Mouse (Mus musculus): Measurements from ENCODE around the gene Tln1. TPM values are rescaled to one million over a fixed set of nuclear protein-coding genes. Genes with fewer than 3 reads are reported as not detected.

The Tln1 gene
- polyA plus RNA-seq, 1 experiment = 225 TPM

- Histone ChIP-seq H3K36me3 (ENCODE audit: control insufficient read depth, insufficient read depth) (peaks cover 4% of the 10 kb centered on the region), H3ac (ENCODE audit: control insufficient read depth, insufficient read length) (no peak overlapping the region)
- TF ChIP-seq CEBPB (IDR thresholded peaks at IDR 0.05; ENCODE audit: insufficient read depth, poor library complexity, severe bottlenecking) (no peak), POLR2AphosphoS2 (IDR thresholded peaks at IDR 0.05; ENCODE audit: insufficient read length, low read depth) (no peak), MYOG (IDR thresholded peaks at IDR 0.05; ENCODE audit: control insufficient read depth in 1 of 3, insufficient read depth in 1 of 3, insufficient read length in 2 of 3, low read depth in 2 of 3) (no peak), USF1 (IDR thresholded peaks at IDR 0.05; ENCODE audit: low read depth) (no peak)
These were observed 63.5 kb downstream of the Tln1 start for GRCm38 (mm10) chr4:43498983-43499382.

GRCm38 (mm10) chr4:43497946-43498345, 64.5 kb downstream of the Tln1 start:
- TF ChIP-seq POLR2A (IDR thresholded peaks at IDR 0.05; ENCODE audit: insufficient read length, low read depth) (no peak), TCF3 (IDR thresholded peaks at IDR 0.05; ENCODE audit: insufficient read length, low read depth) (no peak)
- Histone ChIP-seq H3K4me3 (peak overlapping the region; percentile 39), H3K4me2 (ENCODE audit: low read depth) (peak overlapping the region; percentile 90)

More at GRCm38 (mm10) chr4:43498983-43499382, 63.5 kb downstream of the Tln1 start:
- Histone ChIP-seq H3K4me3 (peak overlapping the region; percentile 39), H3K4me2 (ENCODE audit: low read depth) (peak overlapping the region; percentile 90), H3K79me2 (ENCODE audit: control insufficient read depth, insufficient read depth) (no peaks in the 10 kb centered on the region), H3K27me3 (ENCODE audit: control insufficient read depth, insufficient read depth, insufficient read length) (no peaks in the 10 kb centered on the region)

GRCm38 (mm10) chr4:43497405-43497804, 65.1 kb downstream of the Tln1 start:
- no peak overlapping the region for H3K4me3 ChIP-seq

More at GRCm38 (mm10) chr4:43497946-43498345, 64.5 kb downstream of the Tln1 start:
- Histone ChIP-seq H3K36me3 (ENCODE audit: control insufficient read depth, insufficient read depth) (peaks cover 4% of the 10 kb centered on the region), H3K27me3 (ENCODE audit: control insufficient read depth, insufficient read depth, insufficient read length) (no peaks in the 10 kb centered on the region), H3ac (ENCODE audit: control insufficient read depth, insufficient read length) (no peak overlapping the region), H3K79me2 (ENCODE audit: control insufficient read depth, insufficient read depth) (no peaks in the 10 kb centered on the region)

GRCm38 (mm10) chr4:43496587-43496986, 65.9 kb downstream of the Tln1 start:
- no peak overlapping the region for H3ac ChIP-seq (ENCODE audit: control insufficient read depth, insufficient read length)
- H3K36me3 ChIP-seq (ENCODE audit: control insufficient read depth, insufficient read depth) = peaks cover 4% of the 10 kb centered on the region
- no peak for TF ChIP-seq CEBPB (IDR thresholded peaks at IDR 0.05; ENCODE audit: insufficient read depth, poor library complexity, severe bottlenecking)
- no peak for TF ChIP-seq MYOD1 (IDR thresholded peaks at IDR 0.05; ENCODE audit: control insufficient read depth in 1 of 3, insufficient read length in 2 of 3, low read depth in 2 of 3)
- no peaks in the 10 kb centered on the region for H3K79me2 ChIP-seq (ENCODE audit: control insufficient read depth, insufficient read depth)
- no peak overlapping the region for H3K4me3 ChIP-seq
- H3K27me3 ChIP-seq (ENCODE audit: control insufficient read depth, insufficient read depth, insufficient read length) = no peaks in the 10 kb centered on the region
- H3K4me2 ChIP-seq (ENCODE audit: low read depth) = no peak overlapping the region

More at GRCm38 (mm10) chr4:43497405-43497804, 65.1 kb downstream of the Tln1 start:
- H3K79me2 ChIP-seq (ENCODE audit: control insufficient read depth, insufficient read depth) = no peaks in the 10 kb centered on the region
- TF ChIP-seq USF1 (IDR thresholded peaks at IDR 0.05; ENCODE audit: low read depth) = no peak
- no peaks in the 10 kb centered on the region for H3K27me3 ChIP-seq (ENCODE audit: control insufficient read depth, insufficient read depth, insufficient read length)
- H3K36me3 ChIP-seq (ENCODE audit: control insufficient read depth, insufficient read depth) = peaks cover 4% of the 10 kb centered on the region
- H3ac ChIP-seq (ENCODE audit: control insufficient read depth, insufficient read length) = no peak overlapping the region
- no peak overlapping the region for H3K4me2 ChIP-seq (ENCODE audit: low read depth)

GRCm38 (mm10) chr4:43493846-43494240, 68.6 kb downstream of the Tln1 start:
- Histone ChIP-seq H3K27me3 (ENCODE audit: control insufficient read depth, insufficient read depth, insufficient read length) (no peaks in the 10 kb centered on the region), H3K79me2 (ENCODE audit: control insufficient read depth, insufficient read depth) (no peaks in the 10 kb centered on the region), H3K4me2 (ENCODE audit: low read depth) (peak overlapping the region; percentile 90), H3K4me3 (peak overlapping the region; percentile 80), H3ac (ENCODE audit: control insufficient read depth, insufficient read length) (peak overlapping the region; percentile 82), H3K36me3 (ENCODE audit: control insufficient read depth, insufficient read depth) (peaks cover 4% of the 10 kb centered on the region)
- TF ChIP-seq TCF3 (IDR thresholded peaks at IDR 0.05; ENCODE audit: insufficient read length, low read depth) = no peak
- TF ChIP-seq TCF12 (IDR thresholded peaks at IDR 0.05; ENCODE audit: insufficient read depth, poor library complexity, severe bottlenecking) = no peak
- TF ChIP-seq SRF (IDR thresholded peaks at IDR 0.05; ENCODE audit: control insufficient read depth, insufficient read length, low read depth) = no peak
- no peak for TF ChIP-seq E2F4 (IDR thresholded peaks at IDR 0.05; ENCODE audit: insufficient read depth)
- no peak for TF ChIP-seq REST (IDR thresholded peaks at IDR 0.05; ENCODE audit: insufficient read depth, insufficient read length)
- TF ChIP-seq POLR2A (IDR thresholded peaks at IDR 0.05; ENCODE audit: insufficient read length, low read depth) = no peak

- TF ChIP-seq POLR2AphosphoS2 (IDR thresholded peaks at IDR 0.05; ENCODE audit: insufficient read length, low read depth) (peak; percentile 94), CEBPB (IDR thresholded peaks at IDR 0.05; ENCODE audit: insufficient read depth, poor library complexity, severe bottlenecking) (no peak), MYOD1 (IDR thresholded peaks at IDR 0.05; ENCODE audit: control insufficient read depth in 1 of 3, insufficient read length in 2 of 3, low read depth in 2 of 3) (peak in 1 of 3 experiments; percentile 1), POLR2A (IDR thresholded peaks at IDR 0.05; ENCODE audit: insufficient read length, low read depth) (peak; percentile 91), REST (IDR thresholded peaks at IDR 0.05; ENCODE audit: insufficient read depth, insufficient read length) (no peak), MAX (IDR thresholded peaks at IDR 0.05; ENCODE audit: low read depth) (no peak), SRF (IDR thresholded peaks at IDR 0.05; ENCODE audit: control insufficient read depth, insufficient read length, low read depth) (no peak), USF1 (IDR thresholded peaks at IDR 0.05; ENCODE audit: low read depth) (no peak)
- no peaks in the 10 kb centered on the region for H3K79me2 ChIP-seq (ENCODE audit: control insufficient read depth, insufficient read depth)
- H3K4me2 ChIP-seq (ENCODE audit: low read depth) = peak overlapping the region; percentile 90
- peak overlapping the region; percentile 82 for H3ac ChIP-seq (ENCODE audit: control insufficient read depth, insufficient read length)
- H3K36me3 ChIP-seq (ENCODE audit: control insufficient read depth, insufficient read depth) = peaks cover 4% of the 10 kb centered on the region
- no peaks in the 10 kb centered on the region for H3K27me3 ChIP-seq (ENCODE audit: control insufficient read depth, insufficient read depth, insufficient read length)
- peak overlapping the region; percentile 80 for H3K4me3 ChIP-seq
These were observed 69.2 kb downstream of the Tln1 start for GRCm38 (mm10) chr4:43493186-43493845.

All from myocyte (in vitro differentiated cells).